Mouse (Mus musculus): ENCODE data around the gene Scn3a. TPM values are rescaled to one million over a fixed set of nuclear protein-coding genes. Genes with fewer than 3 reads are reported as not detected.

Scn3a gene
- polyA plus RNA-seq, 1 experiment from 2014 or later, result 24.8 TPM

Other genes starting within 250 kb of the Scn3a start
- 0.68 and 1.1 TPM in 2 replicates for gene Slc38a11, start 203.6 kb downstream of the Scn3a start, polyA plus RNA-seq (2014; fragmentation: Nextera tagmentation; extraction: Ambion mirVana)
- 8.9 and 9.5 TPM in 2 replicates for gene Scn2a, start 53.1 kb upstream of the Scn3a start, polyA plus RNA-seq (2014; fragmentation: Nextera tagmentation; extraction: Ambion mirVana)